Mouse (Mus musculus) neural tube, embryonic 12.5 days (tissue): ENCODE data around the gene Zzef1. TPM values are rescaled to one million over a fixed set of nuclear protein-coding genes. Genes with fewer than 3 reads are reported as not detected.

Experiments used
- ATAC-seq: fragments of 200-750 bp; cut with Nextera tagmentation; 2 replicates; pipeline ENCODE4 v1.8.0; 2017; ENCODE audit warnings: low read depth, mild to moderate bottlenecking, moderate TSS enrichment, moderate library complexity; ENCODE audit not compliant: low FRiP score
- H3K27ac ChIP-seq: fragments of 300-500 bp; sonication (generic); 2 replicates; pipeline ENCODE4 v1.5.1; 2016
- H3K27me3 ChIP-seq: fragments of 300-500 bp; sonication (generic); replicated peaks from 2 replicates; pipeline ENCODE4 v1.6.1; 2016; ENCODE audit warnings: mild to moderate bottlenecking
- H3K36me3 ChIP-seq: fragments of 300-500 bp; sonication (generic); 2 replicates; pipeline ENCODE4 v1.6.1; 2016; ENCODE audit warnings: mild to moderate bottlenecking
- H3K4me1 ChIP-seq: fragments of 300-500 bp; sonication (generic); 2 replicates; pipeline ENCODE4 v1.6.1; 2016
- H3K4me2 ChIP-seq: fragments of 300-500 bp; sonication (generic); replicated peaks from 2 replicates; pipeline ENCODE4 v1.6.1; 2016; ENCODE audit warnings: mild to moderate bottlenecking
- H3K4me3 ChIP-seq: fragments of 300-500 bp; sonication (generic); 2 replicates; pipeline ENCODE4 v1.5.1; 2016
- H3K9ac ChIP-seq: fragments of 300-500 bp; sonication (generic); 2 replicates; pipeline ENCODE4 v1.6.1; 2016; ENCODE audit warnings: mild to moderate bottlenecking
- H3K9me3 ChIP-seq: fragments of 300-500 bp; sonication (generic); 2 replicates; pipeline ENCODE4 v1.6.1; 2016; ENCODE audit warnings: mild to moderate bottlenecking
- WGBS: fragments of 180-500 bp; shearing (Covaris S2); methylation state at CpG from one replicate; pipeline ENCODE4 v1.1.7; 2016; 5-methylcytosine and 5-hydroxymethylcytosine counted together
- polyA plus RNA-seq: library from polyadenylated mRNA; unstranded; fragments of >200 nt; fragmentation: Nextera tagmentation; extraction: Ambion mirVana; gene quantifications from 2 replicates; pipeline ENCODE4 v1.2.1, GENCODE M21; 2016

Gene Zzef1
- polyA plus RNA-seq, 1 experiment from 2014 or later: 13.0 TPM

DNA sequence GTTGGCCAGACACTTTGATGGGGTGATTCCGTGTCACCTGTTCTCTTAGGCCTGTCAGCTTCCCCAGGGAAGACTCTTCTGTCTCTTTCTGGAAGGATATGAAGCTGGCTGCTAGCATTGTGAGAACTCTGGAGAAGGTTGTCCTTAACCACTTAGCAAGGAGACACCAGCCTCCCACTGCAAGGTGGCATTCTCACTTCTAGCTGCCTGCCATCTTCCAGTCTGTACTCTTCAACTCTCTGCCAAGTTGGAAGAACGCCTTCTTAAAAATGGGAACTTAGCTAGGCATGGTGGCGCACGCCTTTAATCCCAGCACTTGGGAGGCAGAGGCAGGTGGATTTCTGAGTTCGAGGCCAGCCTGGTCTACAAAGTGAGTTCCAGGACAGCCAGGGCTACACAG lies 17.7 kb downstream of the Zzef1 start:
- WGBS: 95% methylated on average over 5 of the region's 5 CpGs

DNA sequence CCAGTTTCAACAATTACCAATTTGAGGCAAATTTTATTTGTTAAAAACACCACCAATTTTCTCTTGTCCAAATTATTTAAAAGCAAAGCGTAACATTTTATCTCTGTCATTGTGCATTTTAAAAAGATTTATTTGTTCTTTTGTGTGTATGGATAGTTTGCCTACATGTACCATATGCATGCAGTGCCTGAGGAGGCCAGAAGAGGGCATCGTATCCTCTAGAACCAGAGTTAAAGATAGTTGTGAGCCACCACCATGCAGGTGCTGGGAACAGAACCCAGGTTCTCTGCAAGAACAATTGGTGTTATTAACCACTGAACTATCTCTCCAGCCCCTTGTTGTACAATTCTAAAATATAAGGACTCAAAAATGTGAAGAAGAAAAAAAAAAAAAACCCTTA lies 18.2 kb downstream of the Zzef1 start:
- 76% methylated on average over 2 of the region's 2 CpGs for WGBS
- Histone ChIP-seq H3K4me1 (no peaks in the 10 kb centered on the region), H3K9me3 (no peaks in the 10 kb centered on the region), H3K4me3 (no peak overlapping the region), H3K9ac (no peak overlapping the region), H3K27me3 (no peaks in the 10 kb centered on the region), H3K36me3 (no peaks in the 10 kb centered on the region), H3K27ac (no peak overlapping the region), H3K4me2 (no peak overlapping the region)
- no peak for ATAC-seq

More for the DNA sequence above, 17.7 kb downstream of the Zzef1 start:
- Histone ChIP-seq H3K27me3 (no peaks in the 10 kb centered on the region), H3K4me2 (no peak overlapping the region), H3K36me3 (no peaks in the 10 kb centered on the region), H3K4me1 (no peaks in the 10 kb centered on the region), H3K9ac (no peak overlapping the region), H3K9me3 (no peaks in the 10 kb centered on the region), H3K4me3 (no peak overlapping the region), H3K27ac (no peak overlapping the region)
- no peak for ATAC-seq

DNA sequence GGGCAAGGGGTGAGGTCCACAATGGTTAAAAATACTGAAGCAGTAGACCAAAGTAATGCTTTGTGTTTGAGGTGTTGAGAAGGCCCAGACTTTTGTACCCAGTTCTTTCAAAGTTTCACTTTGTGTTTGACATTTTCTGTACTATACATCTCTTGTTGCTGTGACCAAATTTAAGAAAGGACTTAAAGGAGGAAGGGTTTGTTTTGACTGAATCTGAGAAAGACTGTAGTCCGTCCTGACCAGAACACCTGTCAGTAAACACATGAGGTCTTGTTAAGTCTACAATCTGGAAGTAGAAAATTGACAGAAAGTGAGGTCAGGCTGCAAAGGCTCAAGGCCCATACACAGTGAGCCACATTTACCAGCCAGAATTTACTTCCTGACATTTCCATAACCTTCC lies 20.8 kb downstream of the Zzef1 start:
- 96% methylated on average over 1 of the region's 1 CpGs for WGBS
- Histone ChIP-seq H3K9me3 (no peaks in the 10 kb centered on the region), H3K4me2 (no peak overlapping the region), H3K27ac (no peak overlapping the region), H3K9ac (no peak overlapping the region), H3K4me1 (no peaks in the 10 kb centered on the region), H3K36me3 (peaks cover 19% of the 10 kb centered on the region), H3K27me3 (no peaks in the 10 kb centered on the region), H3K4me3 (no peak overlapping the region)
- ATAC-seq: no peak

DNA sequence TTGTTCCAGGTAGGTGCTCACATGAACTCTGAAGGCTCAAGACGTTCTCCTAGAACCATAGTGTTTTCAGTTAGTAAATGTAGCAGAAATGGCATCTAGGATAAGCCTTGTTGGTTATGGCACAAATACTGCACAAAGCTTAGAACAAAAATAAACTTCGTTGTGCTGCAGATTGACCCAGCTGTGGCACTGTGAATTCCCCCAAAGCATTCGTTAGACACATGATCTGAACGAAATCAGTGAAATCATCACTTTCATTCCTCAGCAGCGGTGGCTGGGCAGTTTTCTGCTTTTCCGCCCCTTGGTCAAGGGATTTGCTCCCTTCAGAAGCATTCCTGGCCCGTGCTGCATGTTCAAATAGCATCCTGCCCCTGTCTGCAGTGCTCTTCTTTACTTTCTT lies 22.0 kb downstream of the Zzef1 start:
- ATAC-seq: no peak
- Histone ChIP-seq H3K4me1 (no peaks in the 10 kb centered on the region), H3K27ac (no peak overlapping the region), H3K36me3 (peaks cover 24% of the 10 kb centered on the region), H3K9ac (no peak overlapping the region), H3K9me3 (no peaks in the 10 kb centered on the region), H3K4me2 (no peak overlapping the region), H3K4me3 (no peak overlapping the region), H3K27me3 (no peaks in the 10 kb centered on the region)
- WGBS: 92% methylated on average over 7 of the region's 7 CpGs

DNA sequence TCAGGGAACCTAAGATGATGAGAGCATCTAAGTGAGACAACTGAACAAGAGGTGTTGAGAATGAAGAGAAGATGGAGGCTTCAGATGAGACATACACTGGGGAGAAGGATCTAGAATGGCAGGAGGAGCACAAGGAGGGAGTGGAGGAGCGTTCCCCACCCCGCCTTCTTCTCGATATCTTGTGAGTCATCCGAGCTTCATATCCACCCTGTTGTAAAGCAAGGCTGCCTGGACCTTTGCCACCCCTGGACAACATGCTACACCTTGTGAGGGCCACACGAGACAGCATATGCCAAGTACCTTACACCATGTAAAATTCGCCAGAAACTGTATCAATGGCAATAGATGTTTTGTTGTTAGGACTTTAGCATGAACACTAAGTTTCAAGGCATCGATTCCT lies 25.0 kb downstream of the Zzef1 start:
- ATAC-seq: no peak

DNA sequence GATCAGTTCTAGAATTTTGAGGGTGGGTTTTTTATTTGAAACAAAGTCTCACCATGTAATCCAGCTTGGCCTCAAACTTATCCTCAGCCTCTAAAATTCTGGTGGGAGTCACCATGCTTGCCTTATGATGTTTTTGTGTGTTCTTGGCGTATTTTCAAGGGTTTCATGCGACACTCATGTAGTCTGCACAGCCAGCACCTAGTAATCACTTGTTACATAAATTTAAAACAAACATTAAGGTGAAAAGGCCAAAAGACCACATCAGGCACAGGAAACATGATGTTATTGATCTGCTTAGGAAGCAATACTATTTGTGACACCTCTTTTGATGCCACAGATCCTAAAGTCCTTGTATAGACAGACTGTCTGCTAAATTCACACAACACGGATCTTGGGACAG lies 33.8 kb downstream of the Zzef1 start:
- Histone ChIP-seq H3K9me3 (no peaks in the 10 kb centered on the region), H3K9ac (no peak overlapping the region), H3K27ac (no peak overlapping the region), H3K36me3 (peaks cover 61% of the 10 kb centered on the region), H3K4me2 (no peak overlapping the region), H3K4me1 (no peaks in the 10 kb centered on the region), H3K27me3 (no peaks in the 10 kb centered on the region), H3K4me3 (no peak overlapping the region)
- 94% methylated on average over 3 of the region's 3 CpGs for WGBS
- no peak for ATAC-seq

More for the DNA sequence above, 25.0 kb downstream of the Zzef1 start:
- 97% methylated on average over 7 of the region's 7 CpGs for WGBS
- H3K4me3 ChIP-seq: no peak overlapping the region
- H3K27me3 ChIP-seq: no peaks in the 10 kb centered on the region
- no peak overlapping the region for H3K4me2 ChIP-seq
- no peak overlapping the region for H3K27ac ChIP-seq
- no peaks in the 10 kb centered on the region for H3K4me1 ChIP-seq
- no peaks in the 10 kb centered on the region for H3K9me3 ChIP-seq
- peaks cover 35% of the 10 kb centered on the region for H3K36me3 ChIP-seq
- H3K9ac ChIP-seq: no peak overlapping the region

DNA sequence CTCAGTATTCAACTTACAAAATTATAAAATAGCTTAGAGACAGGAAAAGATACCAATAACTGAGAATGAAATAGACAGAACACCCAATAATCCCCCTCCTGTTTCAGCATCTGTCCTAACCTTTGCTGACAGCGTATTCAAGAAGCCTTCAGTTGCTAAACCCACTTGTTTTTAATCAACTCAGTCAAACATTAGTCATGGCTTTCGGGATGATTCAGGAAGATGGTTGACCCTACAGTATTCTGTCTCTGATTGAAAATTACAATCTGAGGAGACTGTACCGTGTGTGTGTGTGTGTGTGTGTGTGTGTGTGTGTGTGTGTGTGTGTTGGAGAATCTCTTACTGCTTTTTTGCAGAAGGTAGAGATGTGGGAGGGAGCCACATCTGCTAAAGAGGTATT lies 46.7 kb downstream of the Zzef1 start:
- Histone ChIP-seq H3K4me2 (no peak overlapping the region), H3K9ac (no peak overlapping the region), H3K36me3 (peaks cover 30% of the 10 kb centered on the region), H3K27ac (no peak overlapping the region), H3K4me1 (no peaks in the 10 kb centered on the region), H3K27me3 (no peaks in the 10 kb centered on the region), H3K4me3 (no peak overlapping the region), H3K9me3 (no peaks in the 10 kb centered on the region)
- ATAC-seq: no peak
- WGBS: 89% methylated on average over 3 of the region's 3 CpGs

DNA sequence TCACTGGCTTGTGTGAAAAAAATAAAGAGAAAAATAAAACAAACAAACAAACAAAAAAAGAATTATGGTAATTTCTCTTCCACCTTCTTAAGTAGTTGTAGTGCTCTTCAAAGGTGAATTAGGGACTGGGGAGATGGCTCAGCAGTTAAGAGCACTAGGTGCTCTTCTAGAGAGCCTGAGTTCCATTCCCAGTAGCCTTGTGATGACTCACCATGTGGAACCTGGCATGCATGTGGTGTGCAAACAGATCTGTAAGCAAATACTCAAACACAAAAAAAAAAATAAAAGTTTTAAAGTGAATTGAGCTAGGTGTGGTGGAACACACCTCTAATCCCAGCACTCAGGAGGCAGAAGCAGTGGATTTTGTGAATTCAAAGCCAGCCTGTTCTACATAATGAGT lies 47.5 kb downstream of the Zzef1 start:
- Histone ChIP-seq H3K36me3 (peaks cover 38% of the 10 kb centered on the region), H3K27ac (no peak overlapping the region), H3K9me3 (no peaks in the 10 kb centered on the region), H3K9ac (no peak overlapping the region), H3K4me3 (no peak overlapping the region), H3K27me3 (no peaks in the 10 kb centered on the region), H3K4me2 (no peak overlapping the region), H3K4me1 (no peaks in the 10 kb centered on the region)
- no peak for ATAC-seq

DNA sequence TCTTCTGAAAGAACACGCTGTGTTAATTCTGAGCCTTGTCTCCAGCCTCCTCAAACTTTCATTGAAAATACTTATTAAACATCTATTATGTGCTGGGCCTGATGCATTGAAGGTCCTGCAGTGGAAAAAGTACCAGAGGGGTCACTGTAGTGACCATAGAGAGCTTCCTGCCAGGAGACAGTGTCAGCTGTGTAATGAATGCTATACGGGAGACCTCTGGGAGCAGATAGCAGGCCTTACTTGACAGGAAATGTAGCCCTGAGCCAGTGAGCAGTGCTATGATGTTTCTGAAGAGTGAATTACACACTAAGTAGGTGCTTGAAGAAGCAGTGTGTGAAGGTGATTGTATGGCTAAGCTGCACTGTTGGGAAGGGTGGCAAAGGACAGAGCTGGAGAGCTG lies 49.5 kb downstream of the Zzef1 start:
- Histone ChIP-seq H3K27ac (no peak overlapping the region), H3K4me3 (no peak overlapping the region), H3K9me3 (no peaks in the 10 kb centered on the region), H3K4me1 (no peaks in the 10 kb centered on the region), H3K27me3 (no peaks in the 10 kb centered on the region), H3K36me3 (peaks cover 44% of the 10 kb centered on the region), H3K4me2 (no peak overlapping the region), H3K9ac (no peak overlapping the region)
- WGBS: 92% methylated on average over 2 of the region's 2 CpGs
- no peak for ATAC-seq

DNA sequence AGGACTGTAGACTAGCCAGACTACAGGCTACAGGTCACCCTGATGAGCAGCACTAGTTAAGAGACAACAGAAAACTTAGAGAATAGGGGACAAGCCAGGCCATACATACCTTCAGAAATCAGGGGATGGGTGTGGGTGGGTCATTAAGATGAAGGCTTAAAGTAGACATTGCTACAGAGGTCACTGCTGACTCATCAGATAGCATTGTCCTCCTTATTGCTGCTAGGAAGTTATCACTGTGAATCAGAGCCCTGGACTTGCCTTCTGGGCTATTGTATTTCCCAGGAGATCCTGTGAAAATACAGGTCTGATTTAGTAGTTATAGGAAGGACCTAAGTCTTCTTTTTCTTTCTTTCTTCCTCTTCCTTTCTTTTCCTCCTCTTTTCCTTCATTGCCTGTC lies 50.7 kb downstream of the Zzef1 start:
- Histone ChIP-seq H3K9ac (no peak overlapping the region), H3K4me2 (no peak overlapping the region), H3K4me3 (no peak overlapping the region), H3K27me3 (no peaks in the 10 kb centered on the region), H3K36me3 (peaks cover 54% of the 10 kb centered on the region), H3K4me1 (no peaks in the 10 kb centered on the region), H3K27ac (no peak overlapping the region), H3K9me3 (no peaks in the 10 kb centered on the region)
- ATAC-seq: no peak

DNA sequence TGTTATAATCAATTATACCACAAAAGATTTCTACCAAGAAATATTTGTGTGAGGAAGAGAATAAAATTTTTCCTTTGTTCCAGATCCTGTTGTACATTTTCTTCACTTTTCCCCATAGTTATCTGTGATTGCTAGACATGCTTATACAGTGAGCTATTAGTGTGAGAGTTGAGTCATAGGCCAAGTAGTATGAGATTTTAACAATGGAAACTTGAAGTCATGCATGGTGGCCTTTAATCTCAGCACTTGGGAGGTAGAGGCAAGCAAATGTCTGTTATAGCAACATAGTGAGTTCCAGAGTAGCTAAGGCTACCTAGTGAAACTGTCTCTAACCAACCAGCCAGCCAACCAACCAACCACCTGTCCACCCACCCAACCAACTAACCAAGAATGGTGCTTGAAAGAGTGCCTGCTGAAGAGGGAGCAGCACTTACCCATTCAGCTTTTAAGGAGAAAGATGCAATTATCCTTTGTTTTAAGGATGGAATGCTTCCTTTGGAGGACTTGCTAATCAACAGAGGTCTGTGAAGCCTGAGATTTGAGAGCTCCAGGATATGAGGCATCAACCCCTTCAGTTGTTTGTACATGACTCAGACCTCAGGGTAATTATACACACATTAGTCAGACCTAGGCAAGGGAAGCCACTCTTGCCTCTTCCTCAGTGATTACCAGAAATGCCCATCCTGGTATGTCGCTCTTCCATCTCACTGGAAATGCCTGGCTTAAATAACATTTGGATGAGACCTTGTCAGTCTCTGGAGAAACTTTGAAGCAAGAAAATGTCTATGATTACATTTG lies 52.0 kb downstream of the Zzef1 start:
- Histone ChIP-seq H3K27ac (no peak overlapping the region), H3K9ac (no peak overlapping the region), H3K9me3 (no peaks in the 10 kb centered on the region), H3K36me3 (peaks cover 64% of the 10 kb centered on the region), H3K4me2 (no peak overlapping the region), H3K27me3 (no peaks in the 10 kb centered on the region), H3K4me3 (no peak overlapping the region), H3K4me1 (no peaks in the 10 kb centered on the region)
- 92% methylated on average over 1 of the region's 1 CpGs for WGBS
- no peak for ATAC-seq

DNA sequence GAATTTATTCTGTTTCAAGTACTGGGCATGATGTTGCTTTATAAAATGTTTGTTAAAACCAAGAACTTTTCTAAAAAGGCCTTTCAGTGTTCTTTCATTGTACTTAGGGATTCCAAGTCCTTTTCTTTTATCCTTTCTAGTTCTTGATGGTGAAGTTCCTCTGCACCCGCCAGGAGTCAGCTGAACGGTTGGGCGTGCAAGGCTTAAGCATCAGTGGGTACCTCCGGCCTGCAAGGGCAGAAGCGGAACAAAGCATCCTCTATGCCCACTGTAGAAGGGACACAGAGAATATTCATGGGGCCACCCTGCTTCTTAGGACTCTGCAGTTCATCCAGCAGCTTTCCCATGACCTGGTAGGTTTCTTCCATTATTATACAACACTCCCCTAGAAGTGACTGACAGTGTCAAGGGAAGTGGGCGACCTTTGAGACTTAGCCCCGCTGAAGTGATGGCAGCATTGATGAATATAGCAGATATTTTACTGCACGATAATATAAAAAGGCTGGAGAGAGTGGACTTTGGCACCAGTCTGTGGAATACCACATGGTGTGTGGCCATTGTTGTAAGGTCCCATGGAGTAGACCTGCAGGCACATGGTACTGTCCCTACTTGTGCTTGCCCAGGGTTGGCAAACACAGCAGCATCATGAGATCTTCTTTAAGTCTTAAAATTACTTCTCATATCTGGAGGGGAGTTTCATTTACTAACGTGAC lies 54.5 kb downstream of the Zzef1 start:
- WGBS: 83% methylated on average over 9 of the region's 9 CpGs
- no peak overlapping the region for H3K27ac ChIP-seq
- ATAC-seq: no peak
- H3K27me3 ChIP-seq: no peaks in the 10 kb centered on the region
- H3K9me3 ChIP-seq: no peaks in the 10 kb centered on the region
- no peaks in the 10 kb centered on the region for H3K4me1 ChIP-seq
- no peak overlapping the region for H3K4me3 ChIP-seq
- no peak overlapping the region for H3K9ac ChIP-seq
- H3K4me2 ChIP-seq: no peak overlapping the region
- H3K36me3 ChIP-seq: peaks cover 68% of the 10 kb centered on the region

DNA sequence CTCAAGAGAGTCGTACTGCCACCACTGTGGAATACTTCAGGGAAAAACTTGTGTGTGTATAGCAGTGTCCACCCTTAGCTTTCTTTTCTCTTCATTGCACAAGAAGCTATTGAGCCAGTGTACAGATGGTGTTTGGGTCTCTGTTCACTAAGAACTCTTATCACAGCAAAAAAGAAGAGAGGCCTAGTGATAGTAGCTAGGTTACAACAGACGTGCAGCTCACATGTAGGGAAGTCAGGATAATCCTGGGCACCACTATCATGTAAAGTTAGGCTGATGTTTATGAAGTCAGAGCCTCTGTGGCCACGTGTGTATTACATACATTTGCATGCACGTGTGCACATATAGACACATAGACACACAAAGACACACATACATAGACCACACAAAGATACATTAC lies 55.2 kb downstream of the Zzef1 start:
- Histone ChIP-seq H3K4me1 (no peaks in the 10 kb centered on the region), H3K36me3 (peaks cover 67% of the 10 kb centered on the region), H3K4me2 (no peak overlapping the region), H3K4me3 (no peak overlapping the region), H3K27ac (no peak overlapping the region), H3K9ac (no peak overlapping the region), H3K27me3 (no peaks in the 10 kb centered on the region), H3K9me3 (no peaks in the 10 kb centered on the region)
- 91% methylated on average over 4 of the region's 4 CpGs for whole genome bisulfite sequencing
- no peak for ATAC-seq
